Mouse (Mus musculus) left cerebral cortex, postnatal 4 days (tissue): ENCODE results near the gene Ifitm10. TPM values are rescaled to one million over a fixed set of nuclear protein-coding genes. Genes with fewer than 3 reads are reported as not detected.
"Not testable (repeated sequence)": the region's sequence is repeated elsewhere in the genome, so short reads cannot be mapped to it uniquely, and the experiment has no call there.

Source experiments
- DNase-seq: peaks from one replicate; pipeline ENCODE4 v3.0.0-alpha.2; 2022
- intact Hi-C: fragments of 180-260 bp; cut with DNase I; formaldehyde crosslinking; loops from one replicate; pipeline ENCODE4 v1.15.1; 2025
- total RNA-seq, 2 experiments: library from RNA; stranded (reverse); gene quantifications; 2 replicates each; pipeline ENCODE4 v1.2.3; 2021

Gene Ifitm10
- total RNA-seq, 2 experiments from 2014 or later: 6.3 to 9.4 TPM

DNA sequence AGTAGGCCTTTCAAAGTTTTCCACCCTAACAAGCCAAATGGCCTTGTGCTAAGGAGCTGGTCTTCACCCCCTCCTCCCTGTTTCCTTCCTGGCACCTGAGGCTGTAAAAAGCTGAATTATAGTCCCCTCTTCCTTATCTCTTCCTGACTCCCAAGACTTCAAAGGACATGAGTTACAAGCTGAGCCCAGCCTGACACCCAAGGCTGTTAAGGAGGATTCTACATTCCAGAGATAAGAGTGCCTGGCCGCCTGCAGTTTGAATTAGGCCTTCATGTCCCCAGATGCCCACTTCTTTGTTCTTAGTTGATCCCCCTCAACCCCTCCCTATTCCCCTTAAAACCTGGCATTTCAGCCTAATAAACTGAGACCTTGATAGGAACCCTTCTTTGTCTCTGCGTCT lies 90.7 kb downstream of the Ifitm10 start:
- DNase-seq, intact Hi-C loops: not testable (repeated sequence)

DNA sequence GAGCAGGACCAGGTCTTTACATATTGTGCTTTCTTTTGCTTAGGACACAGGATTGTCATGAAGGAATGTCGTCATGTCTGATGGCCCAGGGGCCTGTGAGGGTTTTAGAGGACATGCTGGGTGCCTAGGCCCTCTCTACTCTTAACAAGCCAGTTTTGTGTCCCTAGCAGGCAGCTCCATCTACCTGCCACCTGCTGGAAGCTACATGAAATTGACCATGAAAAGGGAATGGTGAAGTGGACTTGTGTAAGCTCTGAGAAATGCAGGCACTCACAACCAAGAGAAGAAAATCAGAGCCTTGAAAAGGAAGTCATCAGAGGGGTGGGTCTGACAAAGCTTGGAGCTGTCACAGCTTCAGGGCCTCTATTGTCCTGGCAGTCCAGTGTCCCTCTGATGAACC lies 94.3 kb downstream of the Ifitm10 start:
- intact Hi-C loops, DNase-seq: not testable (repeated sequence)

DNA sequence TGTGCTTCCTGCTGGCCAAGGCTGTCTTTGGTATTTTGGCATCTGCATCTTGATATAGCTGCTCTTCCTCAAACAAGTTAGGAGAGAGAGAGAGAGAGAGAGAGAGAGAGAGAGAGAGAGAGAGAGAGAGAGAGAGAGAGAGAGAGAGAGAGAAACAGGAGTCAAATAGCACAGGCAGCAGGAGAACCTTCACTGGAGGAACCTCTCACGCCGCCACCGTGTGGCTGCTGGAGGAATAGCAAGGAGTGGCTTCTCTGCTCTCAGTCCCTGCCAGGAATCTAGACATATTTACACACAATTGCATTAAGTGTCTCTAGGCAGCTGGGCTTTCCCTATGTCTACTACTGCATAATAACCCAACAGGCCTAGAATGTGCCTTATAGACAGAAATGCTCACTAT lies 95.4 kb downstream of the Ifitm10 start:
- DNase-seq: peak; percentile 69
- intact Hi-C loops: loop anchor here (1.0 kb wide), 1 partner anchor 15 kb away; no protein-coding TSS in a partner anchor

Other genes with a start within 250 kb of the Ifitm10 start
- gene Gm39115, start 237.7 kb downstream of the Ifitm10 start, total RNA-seq: not detected
- gene Gm45337, start 229.1 kb downstream of the Ifitm10 start, total RNA-seq: not detected
- gene Gm29735, start 216.6 kb downstream of the Ifitm10 start, total RNA-seq: not detected
- gene Gm4553, start 208.0 kb downstream of the Ifitm10 start, total RNA-seq: not detected
- not detected for gene Krtap5-2, start 197.7 kb downstream of the Ifitm10 start, total RNA-seq
- gene Gm10153, start 183.4 kb downstream of the Ifitm10 start, total RNA-seq: not detected
- gene Krtap5-3, start 172.4 kb downstream of the Ifitm10 start, total RNA-seq: not detected
- gene Gm7579, start 161.9 kb downstream of the Ifitm10 start, total RNA-seq: not detected
- gene Krtap5-5, start 143.8 kb downstream of the Ifitm10 start, total RNA-seq: not detected
- gene Gm40460, start 132.7 kb downstream of the Ifitm10 start, total RNA-seq: not detected
- not detected for gene Gm2431, start 115.4 kb downstream of the Ifitm10 start, total RNA-seq
- gene Gm4559, start 99.4 kb downstream of the Ifitm10 start, total RNA-seq: not detected
- gene Krtap5-1, start 76.6 kb downstream of the Ifitm10 start, total RNA-seq: not detected
- gene Krtap5-4, start 70.2 kb downstream of the Ifitm10 start, total RNA-seq: not detected
- gene Gm49369, start 8.9 kb upstream of the Ifitm10 start, total RNA-seq: 1 to 10 TPM in 1 of 2 experiments, not detected in 1; 5.0 TPM
- gene Ctsd, start 14.3 kb upstream of the Ifitm10 start, total RNA-seq: 100 to 1,000 TPM; 133 to 157 TPM
- gene Syt8, start 61.1 kb upstream of the Ifitm10 start, total RNA-seq: not detected
- not detected for gene Tnni2, start 68.1 kb upstream of the Ifitm10 start, total RNA-seq
- gene Lsp1, start 87.1 kb upstream of the Ifitm10 start, total RNA-seq: 1 to 10 TPM; 5.5 to 5.7 TPM
- gene Tnnt3, start 125.1 kb upstream of the Ifitm10 start, total RNA-seq: 1 to 10 TPM in 1 of 2 experiments, not detected in 1; 1.3 TPM
- gene Mrpl23, start 158.9 kb upstream of the Ifitm10 start, total RNA-seq: 10 to 100 TPM in 1 of 2 experiments, 1 to 10 TPM in 1; 9.4 to 11.5 TPM